In genomic region chr3:88139243-88140177, GRCm38 (mm10) we compare ENCODE assay signal across 8 mouse cellular contexts. TPM values are rescaled to one million over a fixed set of nuclear protein-coding genes. Genes with fewer than 3 reads are reported as not detected.
A peak's percentile ranks its signal among the peaks of the same experiment; 100 is the strongest.
DNase-seq lines count a peak whose midpoint lies in the region; ATAC-seq and TF ChIP-seq lines count a peak whose summit lies in the region.

No protein-coding gene starts in this region.

- no peak for ATAC-seq in erythroblast, adult 5-6 weeks (replicated peaks; ENCODE audit: low FRiP score, poor library complexity, severe bottlenecking)
- ATAC-seq in G1E (ENCODE audit: extremely low read depth, insufficient number of reproducible peaks, low FRiP score, poor library complexity, severe bottlenecking): no peak
- ATAC-seq in embryonic facial prominence, embryonic 15.5 days (ENCODE audit: insufficient number of reproducible peaks, low FRiP score, low TSS enrichment, low read depth): no peak
- no peak for ATAC-seq in lung, postnatal 0 days
- ATAC-seq in stomach, postnatal 0 days (ENCODE audit: low FRiP score, low TSS enrichment): no peak

- peaks cover 69% of the 10 kb centered on the region for H3K4me1 ChIP-seq in erythroblast, embryonic 14.5 days (ENCODE audit: control insufficient read depth)
- peaks cover 59% of the 10 kb centered on the region for H3K4me1 ChIP-seq in G1E (ENCODE audit: insufficient read depth, low read depth, low read length)
- H3K4me1 ChIP-seq in embryonic facial prominence, embryonic 15.5 days: peaks cover 53% of the 10 kb centered on the region
- H3K4me1 ChIP-seq in lung, postnatal 0 days (ENCODE audit: insufficient read depth, low read depth, low read length): peaks cover 36% of the 10 kb centered on the region; the same call in 1 of the 2 replicates
- peaks cover 22% of the 10 kb centered on the region for H3K4me1 ChIP-seq in stomach, postnatal 0 days (replicated peaks; ENCODE audit: control insufficient read depth, insufficient read depth)

- 15% methylated on average over 25 of the region's 25 CpGs for WGBS in embryonic facial prominence, embryonic 15.5 days
- WGBS in lung, postnatal 0 days: 13% methylated on average over 25 of the region's 25 CpGs
- WGBS in stomach, postnatal 0 days: 13% methylated on average over 25 of the region's 25 CpGs

- no peak for DNase-seq in G1E (ENCODE audit: low spot score)
- peak; percentile 67 for DNase-seq in induced T-regulatory cell, adult 2 months (ENCODE audit: low read depth)
- peak; percentile 67 for DNase-seq in lung, postnatal 0 days (ENCODE audit: low spot score)
- DNase-seq in stomach, postnatal 0 days (ENCODE audit: low spot score): no peak
- no peak for DNase-seq in adrenal gland, postnatal 10 days

- H3K9ac ChIP-seq in embryonic facial prominence, embryonic 15.5 days: peak overlapping the region; percentile 54
- H3K9ac ChIP-seq in lung, postnatal 0 days (replicated peaks; ENCODE audit: low read depth): peak overlapping the region; percentile 46
- peak overlapping the region; percentile 83 for H3K9ac ChIP-seq in stomach, postnatal 0 days (ENCODE audit: low read length)

- no peak for TF ChIP-seq CTCF in G1E (IDR thresholded peaks at IDR 0.05; ENCODE audit: low read depth, low read length)
- no peak for TF ChIP-seq CTCF in lung, postnatal 0 days (IDR thresholded peaks at IDR 0.05)
- no peak for TF ChIP-seq CTCF in stomach, postnatal 0 days (IDR thresholded peaks at IDR 0.05; ENCODE audit: low read depth)

- H3K4me3 ChIP-seq in erythroblast, embryonic 14.5 days (replicated peaks): peak overlapping the region; percentile 63
- peak overlapping the region; percentile 76 for H3K4me3 ChIP-seq in G1E (ENCODE audit: low read depth, low read length)
- H3K4me3 ChIP-seq in embryonic facial prominence, embryonic 15.5 days (replicated peaks): peak overlapping the region; percentile 62
- H3K4me3 ChIP-seq in lung, postnatal 0 days (ENCODE audit: low read depth, low read length): peak overlapping the region; percentile 47
- H3K4me3 ChIP-seq in stomach, postnatal 0 days (ENCODE audit: low read depth, low read length): peak overlapping the region; percentile 58

- H3K36me3 ChIP-seq in erythroblast, embryonic 14.5 days (ENCODE audit: control insufficient read depth): peaks cover 3% of the 10 kb centered on the region
- H3K36me3 ChIP-seq in G1E (replicated peaks): peaks cover 10% of the 10 kb centered on the region
- H3K36me3 ChIP-seq in embryonic facial prominence, embryonic 15.5 days: no peaks in the 10 kb centered on the region
- no peaks in the 10 kb centered on the region for H3K36me3 ChIP-seq in lung, postnatal 0 days (ENCODE audit: insufficient read depth, low read length)
- no peaks in the 10 kb centered on the region for H3K36me3 ChIP-seq in stomach, postnatal 0 days (ENCODE audit: control insufficient read depth, insufficient read depth, low read length)

- no peak for TF ChIP-seq EP300 in lung, postnatal 0 days (IDR thresholded peaks at IDR 0.05)
- TF ChIP-seq EP300 in stomach, postnatal 0 days (optimal IDR thresholded peaks at IDR 0.05): no peak

- peaks cover 25% of the 10 kb centered on the region for H3K27me3 ChIP-seq in erythroblast, embryonic 14.5 days (ENCODE audit: control insufficient read depth)
- H3K27me3 ChIP-seq in G1E (ENCODE audit: insufficient read depth, low read length): no peaks in the 10 kb centered on the region
- no peaks in the 10 kb centered on the region for H3K27me3 ChIP-seq in embryonic facial prominence, embryonic 15.5 days
- H3K27me3 ChIP-seq in lung, postnatal 0 days (replicated peaks; ENCODE audit: insufficient read depth, low read length): no peaks in the 10 kb centered on the region
- no peaks in the 10 kb centered on the region for H3K27me3 ChIP-seq in stomach, postnatal 0 days (ENCODE audit: control insufficient read depth, insufficient read depth, low read length)

- peak overlapping the region; percentile 100 for H3K27ac ChIP-seq in embryonic facial prominence, embryonic 15.5 days (replicated peaks)
- peak overlapping the region; percentile 99 for H3K27ac ChIP-seq in lung, postnatal 0 days (ENCODE audit: low read length)
- H3K27ac ChIP-seq in stomach, postnatal 0 days (replicated peaks): peak overlapping the region; percentile 100

- H3K9me3 ChIP-seq in erythroblast, embryonic 14.5 days (ENCODE audit: control insufficient read depth, low read length): no peaks in the 10 kb centered on the region
- H3K9me3 ChIP-seq in G1E (replicated peaks): no peaks in the 10 kb centered on the region
- no peaks in the 10 kb centered on the region for H3K9me3 ChIP-seq in embryonic facial prominence, embryonic 15.5 days (replicated peaks)
- H3K9me3 ChIP-seq in lung, postnatal 0 days (ENCODE audit: low read length): no peaks in the 10 kb centered on the region
- no peaks in the 10 kb centered on the region for H3K9me3 ChIP-seq in stomach, postnatal 0 days (ENCODE audit: control insufficient read depth, low read length)

- H3K4me2 ChIP-seq in embryonic facial prominence, embryonic 15.5 days (replicated peaks): peak overlapping the region; percentile 95
- H3K4me2 ChIP-seq in lung, postnatal 0 days (replicated peaks; ENCODE audit: low read depth, low read length): peak overlapping the region; percentile 77
- H3K4me2 ChIP-seq in stomach, postnatal 0 days (replicated peaks; ENCODE audit: low read depth): peak overlapping the region; percentile 96

RNA-seq across cellular contexts. Expression of gene Mef2d, which starts 2.7 kb away (rescaled TPM):
- polyA plus RNA-seq in erythroblast, embryonic 14.5 days (2012): 2.6 and 3.4 TPM in 2 replicates
- total RNA-seq in erythroblast, adult 5-6 weeks (2015; ENCODE audit: low replicate concordance): 38.2 and 38.7 TPM in 2 replicates
- total RNA-seq in erythroblast, adult 5-6 weeks (2017; ENCODE audit: low replicate concordance): 11.3 and 19.8 TPM in 2 replicates
- total RNA-seq in G1E (2014; fragmentation: Nextera tagmentation) (125 and 128 TPM in 2 replicates), G1E (2017) (15.4 and 17.0 TPM in 2 replicates)
- polyA plus RNA-seq in G1E (2012): 133 and 141 TPM in 2 replicates
- 31.0 and 31.1 TPM in 2 replicates for polyA plus RNA-seq in embryonic facial prominence, embryonic 15.5 days (2015; fragmentation: Nextera tagmentation; extraction: Ambion mirVana)
- 14.4 and 15.4 TPM in 2 replicates for polyA plus RNA-seq in lung, postnatal 0 days (2015; fragmentation: Nextera tagmentation; extraction: Ambion mirVana)
- polyA plus RNA-seq in stomach, postnatal 0 days (2015; fragmentation: Nextera tagmentation; extraction: Ambion mirVana): 10.6 and 13.0 TPM in 2 replicates
- total RNA-seq in adrenal gland, postnatal 10 days (2021): 10 to 100 TPM; 85.7 to 86.6 TPM

RNA-seq across cellular contexts. Expression of gene Iqgap3, which starts 57.7 kb away (rescaled TPM):
- 1.6 and 3.1 TPM in 2 replicates for polyA plus RNA-seq in erythroblast, embryonic 14.5 days (2012)
- total RNA-seq in erythroblast, adult 5-6 weeks (2015; ENCODE audit: low replicate concordance): 6.5 and 6.7 TPM in 2 replicates
- total RNA-seq in erythroblast, adult 5-6 weeks (2017; ENCODE audit: low replicate concordance): 6.8 and 25.6 TPM in 2 replicates
- total RNA-seq in G1E (2014; fragmentation: Nextera tagmentation): 20.2 and 29.3 TPM in 2 replicates
- 22.8 and 22.9 TPM in 2 replicates for total RNA-seq in G1E (2017)
- polyA plus RNA-seq in G1E (2012): 10.6 and 13.8 TPM in 2 replicates
- polyA plus RNA-seq in embryonic facial prominence, embryonic 15.5 days (2015; fragmentation: Nextera tagmentation; extraction: Ambion mirVana): 15.9 and 16.8 TPM in 2 replicates
- polyA plus RNA-seq in lung, postnatal 0 days (2015; fragmentation: Nextera tagmentation; extraction: Ambion mirVana): 0.92 and 1.6 TPM in 2 replicates
- polyA plus RNA-seq in stomach, postnatal 0 days (2015; fragmentation: Nextera tagmentation; extraction: Ambion mirVana): 3.8 and 4.5 TPM in 2 replicates
- total RNA-seq in adrenal gland, postnatal 10 days (2021): 10 to 100 TPM in 1 of 2 experiments, 1 to 10 TPM in 1; 6.9 to 11.5 TPM

Comparison
In these comparisons a context has a peak if more than half of its experiments do, and no peak if none do; other contexts are left out.
1. DNase-seq: peak in induced T-regulatory cell, adult 2 months (single experiment) and lung, postnatal 0 days (single experiment); none in G1E (single experiment), stomach, postnatal 0 days (single experiment) and adrenal gland, postnatal 10 days (single experiment).
2. Peak in every context shown above with its lines, with median percentiles within 50 percentile points of each other: H3K4me3 ChIP-seq, H3K27ac ChIP-seq, H3K4me2 ChIP-seq and H3K9ac ChIP-seq.